Mouse (Mus musculus): Measurements from ENCODE around the gene Src.

The Src gene

DNA sequence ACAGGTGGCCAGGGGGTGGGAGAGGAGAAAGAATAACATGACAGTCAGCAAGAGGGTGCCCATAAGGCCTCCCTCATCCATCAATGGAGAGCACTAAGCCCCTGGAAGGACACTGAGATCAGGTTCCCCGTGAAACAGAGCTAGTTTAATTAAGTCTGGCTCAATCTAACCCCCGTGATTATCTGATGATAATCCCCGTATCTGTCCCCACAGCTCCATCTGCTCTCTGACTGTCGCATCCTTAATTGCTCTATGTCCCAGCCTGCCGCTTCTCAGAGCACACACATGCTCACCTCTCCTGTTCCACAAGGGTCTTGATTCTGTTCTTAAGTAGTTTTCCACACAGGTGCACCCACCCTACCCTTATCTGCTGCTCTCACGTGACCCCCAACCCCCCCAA lies 99.3 kb downstream of the Src start:
- in situ Hi-C loops (cut with MboI; ENCODE audit: unreplicated experiment in 2 of 2) = no loop called here

DNA sequence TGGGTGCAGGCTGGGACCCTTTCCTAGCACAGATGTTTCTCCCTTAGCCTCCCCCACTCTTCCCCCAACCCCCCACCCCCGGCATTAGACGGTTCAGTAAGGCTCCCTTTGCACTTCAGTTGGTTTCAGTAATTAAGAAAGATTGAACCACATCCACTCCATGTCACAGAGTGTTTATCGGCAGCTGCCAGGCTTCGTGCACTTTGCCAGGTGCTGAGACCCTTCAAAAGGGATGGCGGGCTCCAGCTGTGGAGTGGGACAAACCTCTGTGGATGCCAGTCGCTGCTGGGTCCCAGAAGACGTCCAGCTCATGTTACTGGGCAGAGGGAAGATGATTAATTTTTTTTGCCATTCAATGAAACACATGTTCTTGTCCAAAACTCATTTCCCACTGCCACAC lies 100.2 kb downstream of the Src start:
- in situ Hi-C loops (cut with MboI; ENCODE audit: unreplicated experiment in 2 of 2) = no loop called here

DNA sequence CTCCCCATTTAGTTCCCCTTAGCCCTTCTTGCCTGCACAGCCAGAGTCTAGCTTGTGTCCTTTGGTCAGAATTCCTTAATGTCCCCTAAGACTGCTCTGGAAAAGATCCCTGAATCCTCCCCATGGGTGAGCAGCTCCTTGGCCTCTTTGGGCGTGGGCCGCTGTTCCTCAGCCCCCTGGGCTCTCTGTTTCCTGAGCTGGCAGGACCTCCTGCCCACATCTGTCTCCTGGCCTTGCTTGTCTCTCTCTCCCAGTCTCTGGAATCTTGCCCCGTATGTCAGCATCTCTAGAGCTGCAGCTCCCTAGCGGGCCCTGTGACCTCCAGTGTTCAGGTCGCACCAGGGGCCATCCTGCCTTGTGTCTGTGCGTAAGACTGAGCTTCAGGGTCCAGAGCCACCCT lies 101.2 kb downstream of the Src start:
- in situ Hi-C loops (cut with MboI; ENCODE audit: unreplicated experiment in 2 of 2) = no loop called here

DNA sequence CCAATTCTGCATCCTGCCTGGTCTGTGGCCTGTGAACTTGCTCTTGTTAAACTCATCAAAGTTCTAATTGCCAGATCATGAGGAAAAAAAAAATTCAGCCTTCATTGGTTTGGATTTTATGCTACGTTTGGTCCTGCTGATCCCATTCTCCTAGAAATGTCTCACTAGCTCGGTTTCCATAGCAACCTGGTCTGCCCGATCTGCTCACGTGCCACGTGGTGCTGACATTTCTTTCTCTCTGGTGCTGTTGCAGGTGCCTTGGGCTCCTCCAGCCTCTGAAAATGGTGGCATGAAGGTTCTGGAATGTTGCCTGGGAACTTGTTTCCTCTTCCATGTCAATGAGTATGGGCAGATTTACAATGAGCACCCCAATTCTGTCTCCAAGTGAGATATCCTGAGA lies 102.3 kb downstream of the Src start:
- in situ Hi-C loops (cut with MboI; ENCODE audit: unreplicated experiment in 2 of 2) = no loop called here

Measured in v-Abl transformed pro-B cells (cell line).